Mouse (Mus musculus) CH12.LX (cell line): ENCODE measurements around the gene Tpo. TPM values are rescaled to one million over a fixed set of nuclear protein-coding genes. Genes with fewer than 3 reads are reported as not detected.

ENCODE experiments used
- DNase-seq: peaks from one replicate; pipeline ENCODE4 v3.0.0-alpha.2; 2013; ENCODE audit errors: extremely low read depth
- H3K27ac ChIP-seq: 2 replicates; pipeline ENCODE4 v1.5.1; 2012; ENCODE audit warnings: low read depth, mild to moderate bottlenecking, control low read depth, moderate library complexity; ENCODE audit not compliant: insufficient read depth
- H3K27me3 ChIP-seq: replicated peaks from 2 replicates; pipeline ENCODE3; 2012; ENCODE audit warnings: inconsistent platforms
- H3K36me3 ChIP-seq, 2 experiments: replicated peaks in 1 of 2; 2 replicates each; pipeline versions ENCODE3 to v1.6.1; 2012; ENCODE audit warnings: inconsistent platforms in 1 of 2, low read length in 1 of 2, mild to moderate bottlenecking in 1 of 2, mixed read lengths in 1 of 2, moderate library complexity in 1 of 2; ENCODE audit not compliant: control insufficient read depth in 1 of 2, insufficient read depth in 1 of 2
- H3K4me1 ChIP-seq, 2 experiments: 2 replicates each; pipeline ENCODE4 v1.6.1; 2012; ENCODE audit warnings: inconsistent platforms in 1 of 2, moderate library complexity in 1 of 2; ENCODE audit not compliant: insufficient read depth in 2 of 2, control insufficient read depth in 1 of 2
- H3K4me2 ChIP-seq: 2 replicates; pipeline ENCODE4 v1.6.1; 2012; ENCODE audit warnings: low read depth, mild to moderate bottlenecking, control low read depth; ENCODE audit not compliant: poor library complexity, insufficient read depth, severe bottlenecking
- H3K4me3 ChIP-seq, 3 experiments: fragments of 150-350 bp in 1 of 3; sonication (generic) in 1 of 3; replicated peaks in 1 of 3; 2 replicates each; pipeline versions ENCODE3 to v1.5.1; 2011 to 2012; ENCODE audit warnings: low read depth in 2 of 3, low read length in 2 of 3, mild to moderate bottlenecking in 2 of 3, moderate library complexity in 2 of 3, control low read depth in 1 of 3, improper control_type of control experiment in 1 of 3, inconsistent platforms in 1 of 3, mixed read lengths in 1 of 3; ENCODE audit not compliant: poor library complexity in 1 of 3
- H3K79me2 ChIP-seq: replicated peaks from 2 replicates; pipeline ENCODE4 v1.6.1; 2012; ENCODE audit warnings: mild to moderate bottlenecking, moderate library complexity; ENCODE audit not compliant: control insufficient read depth, poor library complexity, insufficient read depth, severe bottlenecking; ENCODE audit errors: extremely low read depth
- H3K9ac ChIP-seq: 2 replicates; pipeline ENCODE4 v1.6.1; 2012; ENCODE audit warnings: low read depth, mild to moderate bottlenecking, control low read depth, moderate library complexity; ENCODE audit not compliant: insufficient read depth
- H3K9me3 ChIP-seq: replicated peaks from 2 replicates; pipeline ENCODE3; 2012; ENCODE audit warnings: low read length, inconsistent platforms, mixed read lengths
- BHLHE40 ChIP-seq: IDR thresholded peaks from 2 replicates; pipeline ENCODE4 v1.6.1; 2011; ENCODE audit warnings: mild to moderate bottlenecking, low read depth, low read length, improper control_type of control experiment
- CHD1 ChIP-seq: IDR thresholded peaks from 2 replicates; pipeline ENCODE4 v1.6.1; 2012; ENCODE audit warnings: low read depth, low read length, improper control_type of control experiment, inconsistent platforms
- ETS1 ChIP-seq: conservative IDR thresholded peaks from 2 replicates; pipeline ENCODE4 v1.6.1; 2012; ENCODE audit warnings: low read depth, mild to moderate bottlenecking, inconsistent platforms, low read length, improper control_type of control experiment, moderate library complexity
- HCFC1 ChIP-seq: IDR thresholded peaks from 2 replicates; pipeline ENCODE4 v1.6.1; 2012; ENCODE audit warnings: low read depth, mild to moderate bottlenecking, inconsistent platforms, low read length, improper control_type of control experiment
- IRF4 ChIP-seq: IDR thresholded peaks from 2 replicates; pipeline ENCODE4 v1.6.1; 2014; ENCODE audit warnings: low read depth, mild to moderate bottlenecking, inconsistent platforms, low read length, improper control_type of control experiment
- JUN ChIP-seq: IDR thresholded peaks from 2 replicates; pipeline ENCODE4 v1.6.1; 2011; ENCODE audit warnings: low read depth, mild to moderate bottlenecking, low read length, improper control_type of control experiment, moderate library complexity; ENCODE audit not compliant: insufficient read depth
- JUND ChIP-seq: conservative IDR thresholded peaks from 2 replicates; pipeline ENCODE4 v1.6.1; 2011; ENCODE audit warnings: low read depth, low read length, improper control_type of control experiment
- MAFK ChIP-seq: IDR thresholded peaks from 2 replicates; pipeline ENCODE4 v1.6.1; 2011; ENCODE audit warnings: low read length, improper control_type of control experiment; ENCODE audit not compliant: insufficient replicate concordance
- MAX ChIP-seq: IDR thresholded peaks from 2 replicates; pipeline ENCODE4 v1.6.1; 2011; ENCODE audit warnings: low read length, improper control_type of control experiment
- MAZ ChIP-seq: IDR thresholded peaks from 2 replicates; pipeline ENCODE4 v1.6.1; 2012; ENCODE audit warnings: low read depth, mild to moderate bottlenecking, inconsistent platforms, low read length, improper control_type of control experiment, moderate library complexity
- MXI1 ChIP-seq: IDR thresholded peaks from 2 replicates; pipeline ENCODE4 v1.6.1; 2011; ENCODE audit warnings: mild to moderate bottlenecking, low read depth, low read length, improper control_type of control experiment
- MYC ChIP-seq: IDR thresholded peaks from 2 replicates; pipeline ENCODE4 v1.6.1; 2011; ENCODE audit warnings: low read depth, mild to moderate bottlenecking, improper control_type of control experiment, low read length
- NELFE ChIP-seq: IDR thresholded peaks from 2 replicates; pipeline ENCODE4 v1.6.1; 2011; ENCODE audit warnings: low read depth, low read length, improper control_type of control experiment
- NRF1 ChIP-seq: IDR thresholded peaks from 2 replicates; pipeline ENCODE4 v1.6.1; 2014; ENCODE audit warnings: low read depth, mild to moderate bottlenecking, inconsistent platforms, low read length, improper control_type of control experiment, moderate library complexity
- POLR2A ChIP-seq: IDR thresholded peaks from 2 replicates; pipeline ENCODE4 v1.6.1; 2011; ENCODE audit warnings: low read depth, mild to moderate bottlenecking, improper control_type of control experiment, low read length
- RCOR1 ChIP-seq: conservative IDR thresholded peaks from 2 replicates; pipeline ENCODE4 v1.6.1; 2012; ENCODE audit warnings: low read depth, mild to moderate bottlenecking, inconsistent platforms, low read length, improper control_type of control experiment
- SMC3 ChIP-seq: IDR thresholded peaks from 2 replicates; pipeline ENCODE4 v1.6.1; 2011; ENCODE audit warnings: low read depth, low read length, improper control_type of control experiment
- TBP ChIP-seq: conservative IDR thresholded peaks from 2 replicates; pipeline ENCODE4 v1.6.1; 2011; ENCODE audit warnings: low read depth, low read length, improper control_type of control experiment
- USF1 ChIP-seq: IDR thresholded peaks from 2 replicates; pipeline ENCODE4 v1.6.1; 2014; ENCODE audit warnings: low read depth, mild to moderate bottlenecking, inconsistent platforms, low read length, improper control_type of control experiment
- USF2 ChIP-seq: conservative IDR thresholded peaks from 2 replicates; pipeline ENCODE4 v1.6.1; 2011; ENCODE audit warnings: low read depth, low read length, improper control_type of control experiment
- ZMIZ1 ChIP-seq: IDR thresholded peaks from 2 replicates; pipeline ENCODE4 v1.6.1; 2012; ENCODE audit warnings: low read depth, mild to moderate bottlenecking, inconsistent platforms, low read length, improper control_type of control experiment
- ZNF384 ChIP-seq: IDR thresholded peaks from 2 replicates; pipeline ENCODE4 v1.6.1; 2012; ENCODE audit warnings: low read depth, low read length, improper control_type of control experiment, inconsistent platforms
- dilution Hi-C: fragments of 300-500 bp; cut with MboI; formaldehyde crosslinking; loops from 2 replicates; pipeline ENCODE4 v1.14.3; 2020; ENCODE audit warnings: low sequenced_read_pairs; ENCODE audit not compliant: extremely low pct_unique_long_range_greater_than_20kb, extremely low pct_ligation_motif_present
- in situ Hi-C: fragments of 300-500 bp; cut with MboI; formaldehyde crosslinking; loops from 3 replicates; pipeline ENCODE4 v1.14.3; 2019; ENCODE audit warnings: low sequenced_read_pairs, low pct_ligation_motif_present, low pct_unique_long_range_greater_than_20kb, mixed read lengths
- polyA plus RNA-seq: library from polyadenylated mRNA; unstranded; fragments of >175 nt; gene quantifications from 2 replicates; pipeline ENCODE4 v1.2.1, GENCODE M21; 2012; ENCODE audit warnings: low read depth; ENCODE audit not compliant: insufficient read length
- total RNA-seq, 2 experiments: library from RNA; depleted of rRNA; stranded (reverse); fragments of 300-350 nt in 1 of 2; fragments of >200 nt in 1 of 2; gene quantifications; 2 replicates each; pipeline ENCODE4 v1.2.3; 2012 to 2014

Tpo gene
- total and polyA plus RNA-seq, 3 experiments, result not detected

GRCm38 (mm10) chr12:30160475-30160874, 28.1 kb upstream of the Tpo start:
- Histone ChIP-seq H3K79me2 (no peaks in the 10 kb centered on the region), H3K27me3 (no peaks in the 10 kb centered on the region), H3K9ac (no peak overlapping the region), H3K9me3 (no peaks in the 10 kb centered on the region), H3K4me2 (no peak overlapping the region), H3K4me1 (peaks cover 12 to 32% of the 10 kb centered on the region in 2 experiments; a peak in 3 of 4 replicates), H3K36me3 (no peaks in the 10 kb centered on the region), H3K4me3 (no peak overlapping the region), H3K27ac (no peak overlapping the region)
- dilution Hi-C loops (no loop called here), in situ Hi-C loops (no loop called here)
- TF ChIP-seq ZMIZ1, result no peak
- no peak for TF ChIP-seq POLR2A
- no peak for TF ChIP-seq SMC3
- no peak for TF ChIP-seq MAFK
- no peak for TF ChIP-seq NRF1
- no peak for TF ChIP-seq MAX
- TF ChIP-seq USF2, result no peak
- no peak for TF ChIP-seq ZNF384
- TF ChIP-seq IRF4, result no peak
- no peak for TF ChIP-seq RCOR1
- no peak for TF ChIP-seq MAZ
- no peak for TF ChIP-seq JUN
- no peak for TF ChIP-seq TBP
- TF ChIP-seq USF1, result no peak
- DNase-seq, result no peak

GRCm38 (mm10) chr12:30159788-30160187, 27.4 kb upstream of the Tpo start:
- Histone ChIP-seq H3K36me3 (no peaks in the 10 kb centered on the region), H3K79me2 (no peaks in the 10 kb centered on the region), H3K9ac (no peak overlapping the region), H3K4me1 (peaks cover 9 to 27% of the 10 kb centered on the region in 2 experiments; a peak in 3 of 4 replicates), H3K4me2 (no peak overlapping the region), H3K9me3 (no peaks in the 10 kb centered on the region), H3K4me3 (no peak overlapping the region), H3K27ac (no peak overlapping the region), H3K27me3 (no peaks in the 10 kb centered on the region)
- TF ChIP-seq MXI1, result no peak
- TF ChIP-seq NELFE, result no peak
- no peak for TF ChIP-seq TBP
- no peak for TF ChIP-seq CHD1
- TF ChIP-seq BHLHE40, result no peak
- TF ChIP-seq JUND, result no peak
- no peak for TF ChIP-seq MYC
- TF ChIP-seq USF1, result no peak
- TF ChIP-seq ETS1, result no peak
- TF ChIP-seq ZNF384, result no peak
- no peak for TF ChIP-seq NRF1
- TF ChIP-seq HCFC1, result no peak
- in situ Hi-C loops (no loop called here), dilution Hi-C loops (no loop called here)
- no peak for DNase-seq
